Mouse (Mus musculus) heart, embryonic 13.5 days (tissue): Measurements from ENCODE around the gene Dnajb13. TPM values are rescaled to one million over a fixed set of nuclear protein-coding genes. Genes with fewer than 3 reads are reported as not detected.

Experiments used
- ATAC-seq: fragments of 200-750 bp; cut with Nextera tagmentation; 2 replicates; pipeline ENCODE4 v1.8.0; 2017; ENCODE audit warnings: moderate TSS enrichment; ENCODE audit not compliant: insufficient number of reproducible peaks, low FRiP score, low TSS enrichment; ENCODE audit errors: extremely low read depth
- H3K27ac ChIP-seq: fragments of 300-500 bp; sonication (generic); replicated peaks from 2 replicates; pipeline ENCODE4 v1.5.1; 2015; ENCODE audit warnings: moderate library complexity, mild to moderate bottlenecking, inconsistent platforms
- H3K27me3 ChIP-seq: fragments of 300-500 bp; sonication (generic); replicated peaks from 2 replicates; pipeline ENCODE4 v1.6.1; 2015; ENCODE audit warnings: mild to moderate bottlenecking, inconsistent platforms
- H3K36me3 ChIP-seq: fragments of 300-500 bp; sonication (generic); 2 replicates; pipeline ENCODE4 v1.6.1; 2015; ENCODE audit warnings: mild to moderate bottlenecking, inconsistent platforms
- H3K4me1 ChIP-seq: fragments of 300-500 bp; sonication (generic); 2 replicates; pipeline ENCODE4 v1.6.1; 2015; ENCODE audit warnings: inconsistent platforms
- H3K4me2 ChIP-seq: fragments of 300-500 bp; sonication (generic); 2 replicates; pipeline ENCODE4 v1.6.1; 2015; ENCODE audit warnings: inconsistent platforms, mild to moderate bottlenecking, moderate library complexity
- H3K4me3 ChIP-seq: fragments of 300-500 bp; sonication (generic); 2 replicates; pipeline ENCODE4 v1.5.1; 2015; ENCODE audit warnings: moderate library complexity, mild to moderate bottlenecking, inconsistent platforms
- H3K9ac ChIP-seq: fragments of 300-500 bp; sonication (generic); 2 replicates; pipeline ENCODE4 v1.6.1; 2015; ENCODE audit warnings: inconsistent platforms, mild to moderate bottlenecking, moderate library complexity
- H3K9me3 ChIP-seq: fragments of 300-500 bp; sonication (generic); 2 replicates; pipeline ENCODE4 v1.6.1; 2016; ENCODE audit warnings: inconsistent platforms
- WGBS: fragments of 180-500 bp; shearing (Covaris S2); methylation state at CpG from one replicate; pipeline ENCODE4 v1.1.7; 2015; ENCODE audit warnings: mixed read lengths; 5-methylcytosine and 5-hydroxymethylcytosine counted together
- polyA plus RNA-seq: library from polyadenylated mRNA; unstranded; fragments of >200 nt; fragmentation: Nextera tagmentation; extraction: Ambion mirVana; gene quantifications from 2 replicates; pipeline ENCODE4 v1.2.1, GENCODE M21; 2015

The Dnajb13 gene
- polyA plus RNA-seq, 1 experiment from 2014 or later, result 0.29 TPM

DNA sequence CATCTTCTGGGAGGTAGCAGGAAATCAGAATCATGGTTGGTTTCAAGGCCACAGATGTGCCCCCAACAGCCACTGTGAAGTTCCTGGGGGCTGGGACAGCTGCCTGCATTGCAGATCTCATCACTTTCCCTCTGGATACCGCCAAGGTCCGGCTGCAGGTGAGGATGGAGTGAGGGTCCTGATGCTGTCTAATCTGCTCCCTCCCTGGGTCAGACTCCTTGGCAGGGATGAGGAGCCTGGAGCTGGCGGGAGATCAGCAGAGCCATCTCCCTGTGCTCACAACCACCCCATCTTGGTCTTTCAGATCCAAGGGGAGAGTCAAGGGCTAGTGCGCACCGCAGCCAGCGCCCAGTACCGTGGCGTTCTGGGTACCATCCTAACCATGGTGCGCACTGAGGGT lies 18.0 kb downstream of the Dnajb13 start:
- WGBS, result 94% methylated on average over 9 of the region's 9 CpGs
- peak overlapping the region; percentile 96 for H3K4me2 ChIP-seq
- H3K4me3 ChIP-seq, result no peak overlapping the region
- peaks cover 38% of the 10 kb centered on the region for H3K36me3 ChIP-seq
- no peaks in the 10 kb centered on the region for H3K27me3 ChIP-seq
- no peak for ATAC-seq
- peaks cover 58% of the 10 kb centered on the region for H3K4me1 ChIP-seq
- H3K9me3 ChIP-seq, result no peaks in the 10 kb centered on the region
- 0 out of 2 replicates have a peak overlapping the region, but pooled peaks have one; percentile 82 for H3K9ac ChIP-seq
- 0 out of 2 replicates have a peak overlapping the region, but pooled peaks have one; percentile 84 for H3K27ac ChIP-seq

DNA sequence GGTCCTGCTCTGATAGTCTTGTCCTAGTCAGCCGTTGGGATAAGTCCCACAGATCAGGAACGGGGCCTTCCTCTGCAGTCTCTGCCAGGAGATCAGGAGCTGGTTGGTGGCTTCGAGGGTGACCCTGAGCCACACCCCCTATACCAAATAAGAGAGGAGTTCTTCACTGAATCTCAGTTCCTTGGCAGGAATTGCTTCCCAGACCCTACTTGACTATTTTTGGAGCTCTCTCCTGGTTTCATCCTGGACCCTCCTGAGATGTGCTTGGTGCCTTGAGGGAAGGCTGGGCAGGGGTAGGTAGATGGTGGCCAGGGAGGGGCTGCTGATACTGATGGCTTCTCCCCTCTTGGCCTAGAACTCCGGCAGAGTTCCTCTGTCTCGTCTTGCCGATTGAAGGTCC lies 18.4 kb downstream of the Dnajb13 start:
- peak overlapping the region; percentile 63 for H3K4me3 ChIP-seq
- WGBS, result 70% methylated on average over 6 of the region's 6 CpGs

DNA sequence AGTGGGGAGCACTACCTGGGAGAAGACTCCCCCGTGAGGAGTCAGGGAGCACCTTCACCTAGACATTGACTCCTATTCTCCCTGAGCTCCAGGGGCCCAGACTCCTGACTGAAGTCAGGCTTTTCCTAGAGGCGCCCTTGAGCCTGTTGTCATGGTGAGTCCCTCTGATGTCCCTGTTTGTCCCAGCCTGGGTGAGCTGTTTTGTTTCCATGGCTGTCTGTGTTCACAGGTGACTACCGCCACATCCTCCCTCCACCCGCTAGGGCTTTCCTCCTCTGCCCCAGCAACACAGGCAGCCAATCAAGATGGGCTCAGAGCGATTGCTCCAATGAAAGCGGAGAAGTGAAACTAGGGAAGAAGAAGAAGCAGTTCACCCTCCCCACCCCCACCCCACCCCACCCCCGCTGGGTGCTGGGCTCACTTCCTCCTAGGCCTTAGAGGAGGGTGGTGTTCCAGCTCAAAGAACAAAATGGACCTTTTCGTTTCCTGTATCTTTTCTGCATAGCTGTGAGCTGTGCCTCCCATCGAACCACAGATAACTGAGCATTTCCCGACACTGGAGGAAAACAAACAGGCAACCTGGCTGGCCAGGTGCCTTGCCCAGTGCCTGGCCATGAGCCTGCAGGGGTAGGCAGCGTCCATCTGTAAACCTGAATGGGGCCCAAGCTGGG lies 19.0 kb downstream of the Dnajb13 start:
- peaks cover 56% of the 10 kb centered on the region for H3K4me1 ChIP-seq
- H3K4me3 ChIP-seq, result peak overlapping the region; percentile 63
- 16% methylated on average over 11 of the region's 11 CpGs for WGBS
- H3K9me3 ChIP-seq, result no peaks in the 10 kb centered on the region
- H3K4me2 ChIP-seq, result peak overlapping the region; percentile 96
- ATAC-seq, result peak; percentile 26; the same call in 1 of the 2 replicates
- H3K36me3 ChIP-seq, result peaks cover 38% of the 10 kb centered on the region
- H3K27ac ChIP-seq, result peak overlapping the region; percentile 84
- H3K9ac ChIP-seq, result peak overlapping the region; percentile 82
- no peaks in the 10 kb centered on the region for H3K27me3 ChIP-seq

More for the DNA sequence above, 18.4 kb downstream of the Dnajb13 start:
- Histone ChIP-seq H3K36me3 (peaks cover 38% of the 10 kb centered on the region), H3K27me3 (no peaks in the 10 kb centered on the region), H3K4me1 (peaks cover 58% of the 10 kb centered on the region), H3K9me3 (no peaks in the 10 kb centered on the region), H3K4me2 (peak overlapping the region; percentile 96), H3K9ac (peak overlapping the region; percentile 82), H3K27ac (peak overlapping the region; percentile 84)
- no peak for ATAC-seq

DNA sequence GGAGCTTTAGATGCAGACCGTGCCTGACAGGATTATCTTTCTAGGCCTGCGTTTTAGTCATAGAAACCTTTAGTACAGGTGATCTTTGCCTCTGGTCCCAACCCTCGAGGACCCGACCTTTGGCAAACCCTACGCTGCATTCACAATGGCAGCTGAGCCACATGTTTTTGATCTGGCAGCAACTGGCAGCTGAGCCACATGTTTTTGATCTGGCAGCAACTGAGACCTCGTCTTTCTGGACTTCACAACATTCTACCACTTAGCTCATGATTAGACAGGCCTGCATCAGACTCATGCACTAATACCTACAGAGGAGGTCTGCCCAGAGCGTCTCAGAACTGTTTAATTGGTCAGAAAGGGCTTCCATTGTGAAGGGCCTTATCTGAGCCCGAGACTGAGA lies 19.7 kb downstream of the Dnajb13 start:
- peak overlapping the region; percentile 63 for H3K4me3 ChIP-seq
- H3K27ac ChIP-seq, result peak overlapping the region; percentile 84
- no peaks in the 10 kb centered on the region for H3K27me3 ChIP-seq
- no peak for ATAC-seq
- peak overlapping the region; percentile 82 for H3K9ac ChIP-seq
- H3K4me2 ChIP-seq, result peak overlapping the region; percentile 96
- 39% methylated on average over 8 of the region's 8 CpGs for WGBS
- H3K36me3 ChIP-seq, result peaks cover 38% of the 10 kb centered on the region
- peaks cover 52% of the 10 kb centered on the region for H3K4me1 ChIP-seq
- H3K9me3 ChIP-seq, result no peaks in the 10 kb centered on the region

DNA sequence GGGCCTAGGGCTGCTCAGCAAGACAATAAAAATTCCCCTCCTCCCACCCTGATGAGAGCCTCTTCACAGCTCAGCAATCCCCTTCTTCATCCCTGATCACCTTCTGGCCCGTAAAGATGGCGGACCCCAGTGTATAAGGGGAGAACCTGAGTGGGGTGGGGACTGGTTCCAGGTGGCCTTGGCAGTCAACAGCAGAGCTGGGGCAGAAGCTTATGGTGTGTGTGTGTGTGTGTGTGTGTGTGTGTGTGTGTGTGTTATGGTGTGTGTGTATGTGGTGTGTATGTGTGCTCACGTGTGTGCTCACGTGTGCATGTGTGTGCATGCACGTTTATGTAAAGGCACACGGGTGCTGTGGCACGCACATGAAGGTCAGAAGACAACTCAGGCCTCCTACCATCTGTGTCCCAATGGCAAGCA lies 20.3 kb downstream of the Dnajb13 start:
- no peaks in the 10 kb centered on the region for H3K9me3 ChIP-seq
- peaks cover 32% of the 10 kb centered on the region for H3K36me3 ChIP-seq
- no peaks in the 10 kb centered on the region for H3K27me3 ChIP-seq
- H3K9ac ChIP-seq, result peak overlapping the region; percentile 82
- 82% methylated on average over 7 of the region's 7 CpGs for WGBS
- peak overlapping the region; percentile 84 for H3K27ac ChIP-seq
- H3K4me3 ChIP-seq, result peak overlapping the region; percentile 63
- H3K4me1 ChIP-seq, result peaks cover 52% of the 10 kb centered on the region
- no peak for ATAC-seq
- peak overlapping the region; percentile 96 for H3K4me2 ChIP-seq

DNA sequence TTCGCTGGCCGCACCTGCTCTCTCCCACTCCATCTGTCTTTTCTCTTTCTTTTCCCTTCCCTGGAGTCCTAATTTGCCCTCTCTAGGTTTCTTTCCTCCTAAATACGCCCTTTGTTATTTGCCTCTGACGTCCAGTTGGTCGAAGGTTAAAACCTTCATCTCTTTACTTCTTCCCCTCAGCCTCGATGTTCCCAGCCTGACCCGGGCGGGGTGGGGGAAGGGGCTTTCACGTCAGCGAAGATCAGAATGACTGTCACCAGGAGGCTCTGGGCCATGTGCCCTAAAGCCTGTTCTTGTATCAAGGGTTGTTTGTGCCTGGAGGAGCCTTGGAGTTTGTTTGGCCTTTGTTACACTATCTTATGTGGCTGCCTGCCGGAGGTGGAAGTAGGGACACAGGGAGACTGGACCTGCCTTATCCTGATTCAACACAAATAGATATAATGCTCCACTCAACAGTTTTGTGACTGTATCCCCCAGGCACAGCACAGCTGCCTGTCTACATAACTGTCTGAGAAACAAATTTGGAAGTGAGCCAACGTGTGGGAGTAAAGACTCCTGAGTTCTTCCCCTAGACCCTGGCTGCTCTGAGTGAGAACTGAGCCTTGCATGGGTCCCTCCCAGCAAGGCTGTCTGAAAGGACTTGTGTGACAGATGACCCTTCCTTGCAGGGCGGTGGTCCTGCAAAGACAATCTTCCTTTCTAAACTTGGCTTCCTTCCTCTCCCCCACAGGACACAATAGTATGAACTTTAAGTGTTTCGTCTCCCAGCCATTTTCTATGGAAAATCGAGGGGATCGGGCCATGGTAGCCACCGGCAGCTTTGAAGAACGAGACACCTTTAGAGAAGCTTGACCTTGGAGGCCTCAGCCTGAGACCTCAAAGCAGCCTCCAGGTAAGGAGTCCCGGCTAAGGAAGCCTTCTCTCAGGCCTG lies 21.0 kb downstream of the Dnajb13 start:
- 24% methylated on average over 19 of the region's 19 CpGs for WGBS
- Histone ChIP-seq H3K27ac (peak overlapping the region; percentile 84), H3K27me3 (no peaks in the 10 kb centered on the region), H3K4me3 (peak overlapping the region; percentile 63), H3K4me2 (peak overlapping the region; percentile 96), H3K36me3 (peaks cover 25% of the 10 kb centered on the region), H3K9ac (peak overlapping the region; percentile 82), H3K9me3 (no peaks in the 10 kb centered on the region), H3K4me1 (peaks cover 55% of the 10 kb centered on the region)
- ATAC-seq, result no peak

DNA sequence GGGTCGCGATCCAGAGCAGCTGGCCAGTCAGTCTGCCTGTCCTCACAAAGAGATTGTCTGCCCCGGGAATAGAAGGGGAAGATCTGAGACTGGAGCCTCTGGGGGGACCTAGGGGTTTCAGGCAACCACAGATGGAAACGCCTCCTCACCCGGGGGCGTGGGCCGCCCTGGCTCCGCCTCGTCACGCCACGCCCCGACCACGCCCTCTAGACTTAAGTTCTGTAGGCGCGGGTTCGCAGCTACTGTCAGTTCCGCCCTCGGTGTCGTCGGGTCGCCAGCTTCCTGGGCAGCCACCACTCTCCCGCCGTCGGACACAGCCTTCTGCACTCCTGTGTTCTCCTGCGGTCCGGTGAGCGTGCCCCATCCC lies 21.7 kb downstream of the Dnajb13 start, which contains the start of gene Ucp2:
Gene Ucp2, plus strand, starts transcription at position 221 of the 367 bp plus-strand sequence.
- under 1% methylated on average over 27 of the region's 27 CpGs for WGBS
- peaks cover 62% of the 10 kb centered on the region for H3K4me1 ChIP-seq

DNA sequence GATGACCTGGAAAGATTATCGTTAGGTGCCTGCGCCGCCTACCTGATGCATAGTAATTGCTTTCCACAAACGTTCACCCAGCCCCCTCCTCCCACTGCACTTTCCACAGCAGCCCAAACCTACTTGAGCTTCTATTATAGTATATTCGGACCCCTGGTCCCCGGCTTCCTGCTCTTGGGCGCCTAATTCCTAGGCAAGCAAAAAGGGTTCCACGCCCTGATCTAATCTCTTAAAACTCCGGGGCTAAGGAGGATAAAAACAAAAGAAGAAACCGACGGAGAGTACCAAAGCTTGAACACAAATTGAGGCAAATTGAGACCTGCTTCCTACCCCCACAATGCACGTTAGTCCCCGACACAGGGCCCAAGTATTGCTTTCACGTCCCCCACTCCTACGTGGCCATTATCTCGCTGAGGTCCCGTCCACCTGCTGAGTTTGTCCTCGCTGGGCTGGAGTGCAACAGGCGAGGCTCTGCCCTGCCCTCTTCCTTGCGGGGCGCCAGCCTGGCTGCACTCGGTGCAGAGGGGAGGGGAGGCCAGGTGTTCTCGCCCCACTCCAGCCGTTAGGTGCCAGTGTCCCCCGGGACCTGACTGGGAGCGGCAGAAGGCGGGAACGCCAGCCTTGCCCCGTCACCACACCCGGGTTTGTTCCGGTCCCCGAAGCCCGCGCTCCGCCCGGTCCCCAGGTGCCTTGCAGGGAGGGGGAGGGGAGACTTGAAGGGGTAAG lies 22.2 kb downstream of the Dnajb13 start:
- ATAC-seq, result peak; percentile 68
- peaks cover 62% of the 10 kb centered on the region for H3K4me1 ChIP-seq
- H3K27ac ChIP-seq, result peak overlapping the region; percentile 84
- H3K9ac ChIP-seq, result peak overlapping the region; percentile 82
- no peaks in the 10 kb centered on the region for H3K9me3 ChIP-seq
- 3% methylated on average over 36 of the region's 36 CpGs for WGBS
- H3K4me2 ChIP-seq, result peak overlapping the region; percentile 96
- peak overlapping the region; percentile 63 for H3K4me3 ChIP-seq
- H3K36me3 ChIP-seq, result peaks cover 13% of the 10 kb centered on the region
- H3K27me3 ChIP-seq, result no peaks in the 10 kb centered on the region

More for the DNA sequence above, 21.7 kb downstream of the Dnajb13 start, which contains the start of gene Ucp2:
- H3K4me3 ChIP-seq, result peak within 1 kb of the TSS; percentile 63
- peak; percentile 79 for ATAC-seq
- H3K9ac ChIP-seq, result peak within 1 kb of the TSS; percentile 82
- H3K36me3 ChIP-seq, result peaks cover 19% of the 10 kb centered on the region
- no peaks in the 10 kb centered on the region for H3K9me3 ChIP-seq
- no peaks in the 10 kb centered on the region for H3K27me3 ChIP-seq
- H3K4me2 ChIP-seq, result peak within 1 kb of the TSS; percentile 96
- peak within 1 kb of the TSS; percentile 84 for H3K27ac ChIP-seq

DNA sequence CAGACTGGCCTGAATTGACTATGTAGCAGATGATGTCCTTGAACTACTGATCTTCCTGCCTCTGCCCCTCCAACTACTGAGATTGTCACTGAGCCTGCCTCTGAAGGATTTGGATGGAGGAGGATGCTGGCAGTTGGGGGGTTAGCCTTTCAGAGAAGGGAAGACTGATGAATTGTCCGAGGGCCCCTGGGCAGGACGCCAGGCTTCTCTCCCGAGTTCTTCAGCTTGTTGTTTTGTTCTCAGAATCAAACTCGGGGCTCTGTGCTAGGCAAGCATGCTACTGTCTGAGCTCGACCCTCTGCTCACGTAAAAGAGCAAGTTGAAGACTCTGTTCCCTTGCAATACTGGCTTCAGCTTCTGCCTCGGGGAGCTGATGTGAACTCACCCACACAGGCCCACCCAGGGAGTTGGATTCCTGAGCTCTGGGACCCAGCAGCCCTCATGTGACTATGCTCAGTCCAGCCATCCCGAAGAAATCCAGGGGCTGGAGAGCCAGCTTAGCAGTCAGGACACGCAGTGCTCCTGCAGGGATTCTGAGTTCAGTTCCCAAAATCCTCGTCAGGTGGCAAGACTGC lies 26.2 kb downstream of the Dnajb13 start:
- Histone ChIP-seq H3K4me3 (no peak overlapping the region), H3K27me3 (no peaks in the 10 kb centered on the region), H3K9ac (peak overlapping the region; percentile 55), H3K36me3 (no peaks in the 10 kb centered on the region), H3K4me2 (no peak overlapping the region), H3K9me3 (no peaks in the 10 kb centered on the region), H3K27ac (0 out of 2 replicates have a peak overlapping the region, but pooled peaks have one; percentile 5), H3K4me1 (peaks cover 26% of the 10 kb centered on the region)
- ATAC-seq, result no peak
- WGBS, result 31% methylated on average over 10 of the region's 10 CpGs

DNA sequence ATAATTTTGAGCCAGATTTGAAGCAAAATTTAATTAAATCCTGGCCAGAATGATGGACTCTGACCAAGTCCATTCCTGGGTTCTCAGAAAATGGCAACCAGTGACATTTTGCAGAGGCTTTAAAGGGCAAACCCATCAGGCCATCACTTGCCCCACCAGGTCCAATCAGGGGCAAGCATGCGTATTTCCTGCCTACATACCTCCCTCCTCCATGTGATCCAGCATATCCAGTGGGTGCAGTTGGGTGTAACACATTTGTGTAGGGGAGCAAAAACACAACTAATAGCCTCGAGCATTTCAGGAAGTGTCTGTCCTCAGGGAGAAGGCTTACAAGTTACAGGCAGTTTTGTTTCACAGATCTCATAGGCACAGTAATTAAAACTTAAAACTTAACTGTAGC lies 27.5 kb downstream of the Dnajb13 start:
- no peak overlapping the region for H3K4me2 ChIP-seq
- H3K36me3 ChIP-seq, result no peaks in the 10 kb centered on the region
- H3K27ac ChIP-seq, result no peak overlapping the region
- H3K9me3 ChIP-seq, result no peaks in the 10 kb centered on the region
- H3K9ac ChIP-seq, result no peak overlapping the region
- WGBS, result 62% methylated on average over 2 of the region's 2 CpGs
- no peak overlapping the region for H3K4me3 ChIP-seq
- no peak for ATAC-seq
- peaks cover 13% of the 10 kb centered on the region for H3K4me1 ChIP-seq
- no peaks in the 10 kb centered on the region for H3K27me3 ChIP-seq
